Mouse (Mus musculus): Measurements from ENCODE around the gene Cyct. TPM values are rescaled to one million over a fixed set of nuclear protein-coding genes. Genes with fewer than 3 reads are reported as not detected.
A peak's percentile ranks its signal among the peaks of the same experiment; 100 is the strongest.

Gene Cyct
- not detected for total RNA-seq (2021)

DNA sequence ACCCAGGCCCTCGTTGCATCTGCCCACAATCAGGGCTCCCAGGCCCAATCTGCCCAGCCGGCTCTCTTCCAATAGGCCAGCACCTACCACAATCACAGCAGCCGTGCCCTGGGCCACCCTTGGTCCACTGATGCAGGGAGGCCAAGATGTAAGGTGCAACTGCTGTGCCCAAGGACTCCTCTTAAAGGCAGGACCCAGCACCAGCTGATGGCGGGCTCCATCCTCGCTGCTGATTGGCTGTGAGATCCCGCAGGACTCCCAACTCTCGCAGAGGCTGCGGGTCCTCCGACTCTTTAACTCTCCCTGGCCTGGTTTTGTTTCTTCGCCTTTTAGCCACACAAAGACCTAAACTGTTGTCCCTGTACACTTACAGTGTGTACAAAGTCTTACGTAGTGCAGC lies at the start of gene Cyct:
Gene Cyct, minus strand, starts transcription at position 225 of the 400 bp plus-strand sequence.
- no peak for DNase-seq (ENCODE audit: low spot score in 2 of 2)
- intact Hi-C loops (cut with DNase I) = loop anchor here (2.0 to 5.0 kb wide), 2 partner anchors 105 to 243 kb away; no protein-coding TSS in a partner anchor

DNA sequence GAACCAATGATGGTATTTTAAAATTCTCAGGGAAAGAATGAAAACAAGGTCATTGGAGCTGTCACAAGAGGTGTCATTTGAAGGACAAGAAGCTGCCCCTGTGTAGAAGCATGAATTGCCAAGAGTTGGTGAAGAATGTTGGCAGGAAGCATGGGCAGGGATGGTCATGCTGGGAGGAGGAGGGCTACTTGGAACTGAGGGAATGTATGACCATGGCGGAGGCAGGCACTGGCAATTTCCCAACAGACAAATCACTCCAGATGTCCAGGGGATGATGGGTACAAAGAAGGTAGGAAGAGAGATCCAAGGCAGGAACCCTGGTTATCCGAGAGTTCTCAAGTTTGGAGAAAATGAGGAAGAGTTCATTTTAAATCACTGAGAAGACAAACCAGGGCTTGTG lies 49.7 kb upstream of the Cyct start:
- no peak for DNase-seq (ENCODE audit: low spot score in 2 of 2)
- intact Hi-C loops (cut with DNase I) = no loop called here

DNA sequence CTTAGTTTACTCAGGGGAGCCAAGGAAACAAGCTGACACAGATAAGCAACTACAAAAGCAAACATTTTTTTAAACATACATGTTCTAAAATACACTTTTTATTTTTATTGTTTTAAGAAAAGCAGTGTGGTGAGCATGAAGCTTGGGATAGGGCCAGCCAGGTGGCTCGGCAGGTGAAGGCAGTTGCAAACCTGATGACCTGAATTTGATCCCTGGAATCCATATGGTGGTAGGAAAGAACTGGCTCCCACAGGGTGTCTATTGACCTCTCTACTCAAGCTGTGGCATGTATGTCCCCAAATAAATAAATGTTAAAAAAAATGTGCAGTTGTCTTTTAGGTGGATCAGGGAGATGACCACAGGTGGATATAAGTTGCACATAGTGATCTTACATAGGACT lies 49.3 kb upstream of the Cyct start:
- intact Hi-C loops (cut with DNase I) = no loop called here
- DNase-seq (ENCODE audit: low spot score in 2 of 2) = no peak

DNA sequence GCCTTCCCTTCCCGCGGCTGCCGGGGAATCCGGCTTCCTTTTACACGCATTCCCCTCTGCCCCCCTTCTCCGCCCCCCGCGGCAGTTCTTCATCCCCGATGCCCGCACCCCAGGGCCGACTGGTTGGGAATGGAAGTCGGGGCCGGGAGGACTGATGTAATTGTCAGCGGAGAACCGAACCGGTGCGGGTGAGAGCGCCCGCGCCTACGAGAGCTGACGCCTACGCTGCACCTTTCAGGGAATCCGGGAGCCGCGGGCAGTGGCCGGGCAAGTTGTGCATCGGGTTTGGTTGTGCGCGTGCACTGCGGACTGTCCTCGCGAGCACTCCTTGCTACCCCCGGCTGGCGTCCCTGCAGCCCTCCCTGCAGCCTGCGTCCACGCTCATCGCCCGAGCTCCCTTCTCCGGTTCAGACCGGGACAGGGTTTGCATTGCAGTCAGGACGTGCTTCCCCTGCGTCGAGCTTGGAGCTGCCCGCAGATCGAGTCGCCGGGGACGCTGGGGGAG lies 46.7 kb upstream of the Cyct start:
- DNase-seq (ENCODE audit: low spot score in 2 of 2) = peak; percentile 73 to 79
- intact Hi-C loops (cut with DNase I) = loop anchor here (1.0 to 2.0 kb wide), 3 partner anchors 37 to 132 kb away; no protein-coding TSS in a partner anchor

DNA sequence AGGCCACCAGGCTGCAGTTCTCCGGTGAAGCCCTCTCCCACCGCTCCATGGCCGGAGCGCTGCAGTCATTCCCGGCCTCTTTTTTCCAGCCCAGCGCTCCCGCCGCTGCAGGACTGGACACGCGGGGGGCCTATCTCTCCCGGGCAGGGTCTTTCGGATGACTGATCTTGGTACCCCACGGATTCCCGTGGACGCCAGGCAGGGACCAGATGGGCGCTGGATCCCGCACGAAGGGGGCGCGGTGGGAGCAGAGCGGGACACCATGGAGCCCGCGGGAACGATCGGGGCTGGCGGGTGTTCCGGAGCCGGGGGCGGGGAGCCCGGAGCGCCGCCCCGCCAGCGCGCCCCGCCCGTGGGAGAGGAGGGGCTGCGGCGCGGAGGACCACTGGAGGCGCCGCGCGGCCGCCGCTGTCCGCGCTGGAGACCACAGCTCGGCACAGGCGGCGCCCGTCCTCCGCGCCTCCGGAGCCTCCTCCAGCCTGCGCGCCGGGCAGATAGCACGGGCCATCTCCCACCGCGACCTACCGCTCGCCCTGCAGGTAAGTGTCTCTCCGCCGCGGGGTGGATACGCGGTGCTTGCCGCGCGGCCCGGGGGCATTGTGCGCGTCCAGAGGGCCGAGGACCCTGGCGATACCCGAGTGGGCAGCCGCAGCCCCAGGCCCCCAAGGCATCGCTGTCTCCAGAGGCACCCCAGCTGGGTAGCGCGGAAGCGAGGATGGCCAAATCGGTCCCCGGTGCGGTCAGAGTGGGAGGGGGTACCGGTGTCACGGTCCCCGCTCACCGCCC lies 46.1 kb upstream of the Cyct start, which contains the start of gene Osbpl6:
Gene Osbpl6, plus strand, starts transcription at position 358 of the 786 bp plus-strand sequence.
- intact Hi-C loops (cut with DNase I) = loop anchor here (2.0 kb wide), 2 partner anchors 64 to 132 kb away; no protein-coding TSS in a partner anchor
- DNase-seq (ENCODE audit: low spot score in 2 of 2) = peak; percentile 77 to 82

DNA sequence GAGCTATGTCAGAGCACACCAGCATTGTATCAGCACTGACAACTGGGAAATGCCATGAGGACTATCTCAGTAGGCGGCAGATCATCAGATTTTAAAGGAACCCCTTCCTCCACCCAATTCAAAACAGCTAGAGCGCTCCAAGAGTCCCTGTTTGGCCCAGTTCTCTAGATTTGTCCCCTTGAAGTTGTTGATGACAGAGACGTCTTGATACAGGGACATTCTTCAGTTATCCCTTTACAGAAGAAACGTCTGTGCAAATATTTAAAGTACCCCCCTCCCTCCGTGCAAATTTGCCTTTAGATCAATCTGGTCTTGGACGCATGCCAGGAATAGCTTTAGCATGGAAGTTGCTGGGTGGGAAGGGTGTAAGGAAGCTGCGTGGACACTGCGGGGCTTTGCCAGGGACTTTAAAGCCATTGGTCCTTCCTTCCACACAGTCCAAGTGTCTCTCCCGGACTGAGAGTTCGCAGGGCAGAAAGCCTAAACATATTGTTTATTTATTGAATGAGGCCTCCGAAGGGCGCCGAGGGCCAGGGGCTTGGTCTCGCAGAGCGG lies 45.4 kb upstream of the Cyct start:
- DNase-seq (ENCODE audit: low spot score in 2 of 2) = peak in 1 of 2 experiments; percentile 19
- intact Hi-C loops (cut with DNase I) = loop anchor here (2.0 kb wide), 2 partner anchors 65 to 133 kb away; no protein-coding TSS in a partner anchor

DNA sequence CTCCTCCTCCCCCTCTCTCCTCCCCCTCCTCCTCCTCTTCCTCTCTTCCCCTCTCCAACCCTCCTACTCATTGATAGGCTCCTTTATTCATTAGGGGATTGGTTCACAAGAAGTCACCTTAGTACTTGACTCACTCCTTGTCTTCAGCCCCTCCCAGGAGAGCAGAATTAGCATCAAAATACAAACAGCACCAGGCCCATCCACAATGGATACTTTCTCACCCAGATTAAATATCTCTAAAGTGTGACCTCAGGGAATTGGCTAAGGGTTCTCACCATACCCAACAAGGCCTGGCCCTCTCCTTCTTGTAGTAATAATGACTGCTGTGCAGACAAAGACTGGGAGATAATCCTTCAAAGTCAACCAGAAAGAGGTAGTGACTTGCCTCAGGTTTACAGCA lies 39.9 kb upstream of the Cyct start:
- intact Hi-C loops (cut with DNase I) = no loop called here
- no peak for DNase-seq (ENCODE audit: low spot score in 2 of 2)

DNA sequence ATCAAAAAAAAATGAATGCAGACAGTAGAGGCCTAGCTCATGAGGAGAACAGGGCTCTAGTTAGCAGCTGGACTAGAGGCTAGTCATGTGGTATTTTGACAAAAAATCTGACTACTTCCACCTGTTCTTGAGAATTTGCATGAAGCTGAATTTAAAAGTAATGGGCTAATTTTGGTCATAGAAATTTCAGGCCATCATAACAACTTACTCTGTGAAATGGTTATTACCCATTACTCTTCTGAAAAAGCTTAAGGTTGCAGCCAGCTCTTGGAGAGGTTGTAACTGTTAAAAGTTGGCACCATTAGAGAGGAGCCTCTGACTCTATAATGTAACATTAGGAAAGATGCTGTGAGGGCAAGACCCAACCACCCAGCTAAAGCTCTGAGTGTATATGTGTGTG lies 26.3 kb upstream of the Cyct start:
- no peak for DNase-seq (ENCODE audit: low spot score in 2 of 2)
- intact Hi-C loops (cut with DNase I) = no loop called here

DNA sequence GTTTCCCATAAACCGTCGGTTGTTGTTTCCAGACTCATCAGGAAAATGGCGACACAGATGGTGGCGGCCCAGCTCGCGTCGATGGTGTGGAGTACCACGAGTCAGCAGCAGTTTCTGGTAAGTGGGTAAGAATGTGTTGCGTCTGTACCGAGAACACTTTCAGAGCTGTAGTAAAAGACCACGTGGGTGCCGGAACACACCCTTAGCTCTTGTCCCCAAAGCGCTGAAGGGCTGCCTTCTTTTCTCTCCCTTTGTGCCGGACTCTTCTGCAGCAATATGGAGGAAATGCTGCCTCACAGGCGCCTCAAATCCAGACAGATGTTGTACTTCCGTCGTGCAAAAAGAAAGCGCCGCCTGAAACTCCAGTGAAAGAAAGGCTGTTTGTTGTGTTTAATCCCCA lies 18.4 kb upstream of the Cyct start:
- intact Hi-C loops (cut with DNase I) = loop anchor here (10.0 kb wide), 1 partner anchor 206 kb away; no protein-coding TSS in a partner anchor
- DNase-seq (ENCODE audit: low spot score in 2 of 2) = no peak

DNA sequence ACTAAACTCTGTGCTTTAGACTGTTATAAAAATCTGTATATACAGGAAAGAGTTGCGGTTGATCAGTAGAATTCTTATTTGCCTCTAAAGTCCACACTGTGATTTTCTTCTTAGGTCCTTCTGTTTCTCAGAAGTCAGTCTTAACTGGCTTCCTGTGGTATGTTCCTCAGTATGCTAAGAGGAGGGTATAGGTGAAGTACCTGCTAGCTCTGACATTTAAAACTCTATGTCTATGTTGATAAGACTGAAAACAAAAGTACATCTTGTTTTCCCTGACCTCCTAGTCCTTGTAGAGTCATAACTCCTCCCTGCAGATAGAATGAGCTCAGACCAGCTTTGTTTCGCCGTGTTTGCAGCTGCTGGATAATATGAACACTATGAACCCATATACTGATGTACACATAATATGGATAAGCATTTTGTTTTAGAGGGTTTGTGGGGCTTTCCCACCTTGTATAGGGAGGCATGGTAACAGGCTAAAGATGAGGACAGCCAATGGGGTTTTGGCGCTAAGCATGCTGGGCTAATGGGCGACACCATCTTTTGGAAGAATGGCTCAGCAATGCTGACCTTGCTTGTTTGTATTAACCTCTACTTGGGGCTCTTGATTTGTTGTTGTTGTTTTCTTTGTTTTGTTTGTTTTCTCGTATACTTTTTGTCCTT lies 14.4 kb upstream of the Cyct start:
- no peak for DNase-seq (ENCODE audit: low spot score in 2 of 2)
- intact Hi-C loops (cut with DNase I) = loop anchor here (10.0 kb wide), 1 partner anchor 210 kb away; no protein-coding TSS in a partner anchor

DNA sequence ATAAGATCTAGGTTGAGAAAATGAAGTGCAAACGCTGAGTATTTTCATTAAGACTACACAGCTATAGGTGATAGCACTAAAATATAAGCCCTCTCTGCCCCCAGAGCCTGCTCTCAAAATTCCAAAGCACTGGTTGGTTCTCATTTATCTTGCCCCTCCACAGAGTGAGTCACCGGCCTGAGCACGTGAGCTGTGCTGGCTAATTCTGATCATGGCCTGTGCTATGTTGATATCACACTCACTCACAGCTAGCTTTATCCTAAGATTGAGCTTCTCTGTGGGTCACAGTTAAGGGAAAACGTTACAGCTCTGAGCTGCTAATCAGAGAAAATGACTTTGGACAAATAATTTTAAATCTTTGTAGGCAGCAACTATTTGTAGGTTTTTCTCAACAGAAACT lies 12.0 kb upstream of the Cyct start:
- DNase-seq (ENCODE audit: low spot score in 2 of 2) = no peak
- intact Hi-C loops (cut with DNase I) = loop anchor here (10.0 kb wide), 1 partner anchor 213 kb away; no protein-coding TSS in a partner anchor

DNA sequence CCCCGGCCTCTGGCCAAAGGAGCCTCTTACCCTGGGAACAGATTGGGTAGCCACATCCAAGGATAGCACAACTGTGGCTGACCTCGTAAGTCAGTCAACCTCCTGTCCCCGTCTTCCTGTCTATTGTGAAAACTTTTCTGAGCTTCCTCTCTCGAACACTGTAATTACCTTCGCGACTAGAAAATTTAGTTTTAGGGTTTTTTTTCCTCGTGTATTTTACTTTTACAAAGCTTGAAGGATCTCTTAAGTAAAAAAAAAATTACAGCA lies 10.3 kb upstream of the Cyct start:
- no peak for DNase-seq (ENCODE audit: low spot score in 2 of 2)

DNA sequence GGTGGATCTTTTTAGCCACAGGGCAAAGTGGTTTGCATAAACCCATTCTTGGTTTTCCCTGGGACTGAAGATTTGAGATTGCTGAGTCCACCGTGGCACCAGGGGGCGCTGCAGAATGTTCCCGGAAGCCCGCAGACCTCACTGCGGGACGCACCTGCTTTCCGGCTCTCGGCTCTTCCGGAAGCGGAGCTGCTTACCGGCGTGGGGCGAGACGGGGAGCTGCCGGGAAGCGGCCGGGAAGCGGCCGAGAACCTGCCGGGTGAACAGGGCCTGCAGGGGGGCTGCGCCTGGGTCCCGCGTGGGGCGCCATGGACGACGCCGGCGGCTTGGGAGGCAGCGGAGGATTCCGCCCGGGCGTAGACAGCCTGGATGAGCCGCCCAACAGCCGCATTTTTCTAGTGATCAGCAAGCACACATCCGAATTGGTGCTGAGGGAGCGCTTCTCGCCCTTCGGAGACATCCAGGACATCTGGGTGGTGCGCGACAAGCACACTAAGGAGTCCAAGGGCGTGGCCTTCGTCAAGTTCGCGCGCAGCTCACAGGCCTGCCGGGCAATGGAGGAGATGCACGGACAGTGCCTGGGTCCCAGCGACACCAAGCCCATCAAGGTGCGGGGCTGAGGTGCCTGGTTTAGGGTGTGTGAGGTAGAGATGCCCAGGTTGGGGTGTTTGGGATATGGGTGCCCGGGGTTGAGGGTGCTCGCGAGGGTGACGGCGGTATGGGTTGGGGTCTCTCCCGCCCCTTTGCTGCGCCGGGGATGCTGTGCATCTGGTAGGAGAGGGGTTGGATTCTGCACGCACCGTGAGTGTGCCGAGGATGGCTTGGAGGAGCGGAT lies 9.8 kb upstream of the Cyct start, which contains the start of gene Rbm45:
Gene Rbm45, plus strand, starts transcription at position 164 of the 835 bp plus-strand sequence.
- peak; percentile 87 to 90 for DNase-seq (ENCODE audit: low spot score in 2 of 2)
- intact Hi-C loops (cut with DNase I) = loop anchor here (1.0 to 10.0 kb wide), 2 partner anchors 37 to 215 kb away; no protein-coding TSS in a partner anchor

More for the DNA sequence above, 10.3 kb upstream of the Cyct start:
- intact Hi-C loops (cut with DNase I) = loop anchor here (1.0 to 10.0 kb wide), 2 partner anchors 37 to 214 kb away; no protein-coding TSS in a partner anchor

DNA sequence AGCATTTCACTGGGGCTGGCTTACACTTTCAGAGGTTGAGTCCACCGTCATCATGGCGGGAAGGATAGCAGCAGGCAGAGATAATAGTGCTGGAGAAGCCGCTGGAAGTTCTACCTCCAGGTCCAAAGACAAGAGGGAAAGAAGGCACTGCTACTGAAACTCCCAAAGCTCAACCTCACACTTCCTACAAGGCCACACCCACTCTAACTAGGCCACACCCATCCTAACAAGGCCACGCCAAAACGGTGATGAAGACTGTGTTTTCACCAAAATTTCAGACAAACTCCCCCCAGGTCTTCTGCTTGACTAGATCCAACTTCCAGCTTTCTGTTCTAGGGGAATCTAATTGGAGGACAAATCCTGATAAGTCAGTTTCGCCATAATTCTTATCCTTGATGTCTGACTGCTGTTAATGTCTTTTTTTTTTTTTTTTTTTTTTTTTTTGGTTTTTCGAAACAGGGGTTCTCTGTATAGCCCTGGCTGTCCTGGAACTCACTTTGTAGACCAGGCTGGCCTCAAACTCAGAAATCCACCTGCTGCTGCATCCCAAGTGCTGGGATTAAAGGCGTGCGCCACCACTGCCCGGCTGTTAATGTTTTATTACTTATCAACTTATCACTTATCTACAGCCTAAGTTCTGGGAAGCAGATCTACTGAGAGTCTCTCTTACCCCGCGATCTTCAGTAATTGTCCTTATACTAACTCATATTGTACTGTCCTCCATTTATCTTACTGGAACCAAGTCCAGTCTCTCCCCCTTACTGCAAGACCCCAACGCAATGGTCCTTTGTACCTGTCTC lies 8.8 kb upstream of the Cyct start:
- intact Hi-C loops (cut with DNase I) = no loop called here

DNA sequence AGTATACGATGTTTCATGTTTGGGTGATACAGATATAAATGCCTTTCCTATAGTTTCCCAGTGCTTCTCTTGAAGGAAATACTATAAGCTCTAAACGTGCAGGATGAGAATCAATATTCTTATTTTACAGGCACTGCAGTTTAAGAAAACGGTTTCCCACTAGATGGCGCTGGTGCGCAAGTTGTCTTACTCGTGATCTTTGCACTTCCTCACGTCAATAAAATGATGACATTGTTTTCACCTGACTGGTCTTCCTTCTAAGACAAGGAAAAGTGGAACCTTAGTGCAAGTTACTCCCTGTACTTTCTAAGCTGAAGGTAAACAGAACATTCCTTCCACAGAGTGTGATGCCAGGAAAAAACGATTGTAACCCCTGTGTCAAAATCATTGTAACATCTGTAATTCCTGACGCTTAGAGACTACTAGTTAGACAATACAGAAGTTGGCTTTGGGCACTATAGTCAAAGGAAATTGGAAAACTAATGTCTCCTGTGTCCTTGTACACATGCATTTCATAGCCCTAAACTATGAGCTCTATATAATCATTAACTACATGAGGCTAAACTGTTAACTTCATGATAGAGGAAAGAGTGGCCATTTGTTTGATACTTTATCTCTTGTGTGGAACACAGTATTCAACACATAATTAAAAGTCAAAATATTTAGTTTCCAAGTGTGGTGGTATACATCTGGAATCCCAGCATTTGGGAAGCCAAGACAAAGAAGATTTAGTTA lies 7.1 kb upstream of the Cyct start:
- intact Hi-C loops (cut with DNase I) = loop anchor here (1.0 kb wide), 1 partner anchor 251 kb away; no protein-coding TSS in a partner anchor
- peak; percentile 75 to 80 for DNase-seq (ENCODE audit: low spot score in 2 of 2)

More for the DNA sequence above, 8.8 kb upstream of the Cyct start:
- DNase-seq (ENCODE audit: low spot score in 2 of 2) = no peak

DNA sequence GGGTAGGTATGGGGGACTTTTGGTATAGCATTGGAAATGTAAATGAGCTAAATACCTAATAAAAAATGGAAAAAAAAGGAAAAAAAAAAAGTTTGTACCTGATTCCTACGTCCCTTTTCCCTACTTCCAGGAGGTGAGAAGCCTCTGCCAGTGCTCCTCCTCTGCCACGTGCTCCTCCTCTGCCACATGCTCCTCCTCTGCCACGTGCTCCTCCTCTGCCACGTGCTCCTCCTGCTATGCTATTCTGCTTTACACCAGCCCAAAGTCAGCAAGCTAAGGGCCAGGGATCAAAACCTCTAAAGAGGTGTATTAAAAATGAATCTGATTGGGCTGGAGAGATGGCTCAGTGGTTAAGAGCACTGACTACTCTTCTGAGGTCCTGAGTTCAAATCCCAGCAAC lies 5.6 kb upstream of the Cyct start:
- intact Hi-C loops (cut with DNase I) = no loop called here
- no peak for DNase-seq (ENCODE audit: low spot score in 2 of 2)

DNA sequence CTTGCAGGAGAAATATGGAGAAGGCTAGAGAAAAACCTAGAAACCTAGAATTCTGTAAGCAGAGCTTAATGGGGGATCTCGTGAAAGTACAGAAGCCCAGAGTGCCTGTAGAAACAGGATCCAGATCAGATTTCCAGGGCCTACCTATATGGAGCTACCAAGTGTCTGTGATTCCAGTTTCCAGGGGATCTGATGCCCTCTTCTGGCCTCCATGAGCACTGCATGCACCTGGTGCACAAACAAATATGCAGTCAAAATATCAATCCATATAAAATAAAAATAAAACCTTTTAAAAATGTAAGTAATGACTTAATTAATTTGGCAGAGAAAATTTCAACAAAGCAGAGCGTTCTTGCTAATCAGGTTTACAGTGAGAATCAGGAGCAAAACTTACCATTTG lies 1.9 kb upstream of the Cyct start:
- DNase-seq (ENCODE audit: low spot score in 2 of 2) = peak in 1 of 2 experiments; percentile 16
- intact Hi-C loops (cut with DNase I) = loop anchor here (5.0 kb wide), 1 partner anchor 245 kb away; no protein-coding TSS in a partner anchor

DNA sequence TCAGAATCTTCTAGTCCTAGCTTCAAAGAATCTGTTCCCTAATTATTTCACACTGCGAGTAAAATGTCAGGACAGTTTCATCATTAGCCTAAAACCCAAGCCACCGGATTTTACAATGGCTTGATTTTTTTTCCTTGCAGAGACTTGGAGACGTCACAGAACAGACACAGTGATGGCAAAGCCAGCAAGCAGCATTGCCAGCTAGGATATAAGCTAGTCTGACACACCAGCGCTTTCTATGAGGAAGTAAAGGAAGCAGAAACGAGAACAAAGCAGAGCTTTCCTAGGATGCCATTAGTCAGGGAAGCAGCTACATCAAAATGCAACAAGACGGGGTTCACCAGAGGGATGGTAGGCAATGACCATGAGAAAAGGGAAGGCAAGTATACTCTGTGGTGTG lies 12.4 kb downstream of the Cyct start:
- intact Hi-C loops (cut with DNase I) = no loop called here
- no peak for DNase-seq (ENCODE audit: low spot score in 2 of 2)

All from left cerebral cortex, postnatal 25 days (tissue).